Mouse (Mus musculus) midbrain, embryonic 15.5 days (tissue): ENCODE measurements around the gene March1. TPM values are rescaled to one million over a fixed set of nuclear protein-coding genes. Genes with fewer than 3 reads are reported as not detected.

Experiments used
- ATAC-seq: fragments of 200-750 bp; cut with Nextera tagmentation; replicated peaks from 2 replicates; pipeline ENCODE4 v1.8.0; 2017; ENCODE audit warnings: moderate TSS enrichment
- H3K27ac ChIP-seq: fragments of 300-500 bp; sonication (generic); 2 replicates; pipeline ENCODE4 v1.5.1; 2015; ENCODE audit warnings: mild to moderate bottlenecking, inconsistent platforms
- H3K27me3 ChIP-seq: fragments of 300-500 bp; sonication (generic); replicated peaks from 2 replicates; pipeline ENCODE4 v1.6.1; 2015; ENCODE audit warnings: inconsistent platforms
- H3K36me3 ChIP-seq: fragments of 300-500 bp; sonication (generic); replicated peaks from 2 replicates; pipeline ENCODE4 v1.6.1; 2015; ENCODE audit warnings: inconsistent platforms
- H3K4me1 ChIP-seq: fragments of 300-500 bp; sonication (generic); 2 replicates; pipeline ENCODE4 v1.6.1; 2015; ENCODE audit warnings: inconsistent platforms
- H3K4me2 ChIP-seq: fragments of 300-500 bp; sonication (generic); 2 replicates; pipeline ENCODE4 v1.6.1; 2015; ENCODE audit warnings: inconsistent platforms, mild to moderate bottlenecking, moderate library complexity
- H3K4me3 ChIP-seq: fragments of 300-500 bp; sonication (generic); 2 replicates; pipeline ENCODE4 v1.5.1; 2015; ENCODE audit warnings: mild to moderate bottlenecking, inconsistent platforms
- H3K9ac ChIP-seq: fragments of 300-500 bp; sonication (generic); 2 replicates; pipeline ENCODE4 v1.6.1; 2015; ENCODE audit warnings: mild to moderate bottlenecking, inconsistent platforms
- H3K9me3 ChIP-seq: fragments of 300-500 bp; sonication (generic); 2 replicates; pipeline ENCODE4 v1.6.1; 2016; ENCODE audit warnings: inconsistent platforms
- WGBS: fragments of 180-500 bp; shearing (Covaris S2); methylation state at CpG from one replicate; pipeline ENCODE4 v1.1.7; 2015; ENCODE audit warnings: mixed read lengths; 5-methylcytosine and 5-hydroxymethylcytosine counted together
- polyA plus RNA-seq: library from polyadenylated mRNA; unstranded; fragments of >200 nt; fragmentation: Nextera tagmentation; extraction: Ambion mirVana; gene quantifications from 2 replicates; pipeline ENCODE4 v1.2.1, GENCODE M21; 2015

The March1 gene
- 48.5 and 56.6 TPM in 2 replicates for polyA plus RNA-seq

GRCm38 (mm10) chr8:65617871-65618751, at the start of gene March1:
Gene March1, plus strand, starts transcription at chr8:65617900.
- Histone ChIP-seq H3K36me3 (no peaks in the 10 kb centered on the region), H3K27ac (peak within 1 kb of the TSS; percentile 87), H3K9me3 (no peaks in the 10 kb centered on the region), H3K9ac (peak within 1 kb of the TSS; percentile 80), H3K4me2 (peak within 1 kb of the TSS; percentile 53), H3K4me3 (peak within 1 kb of the TSS; percentile 60), H3K4me1 (no peaks in the 10 kb centered on the region), H3K27me3 (no peaks in the 10 kb centered on the region)
- under 1% methylated on average over 23 of the region's 23 CpGs for WGBS
- peak; percentile 97 for ATAC-seq

- 62% methylated on average over 1 of the region's 1 CpGs for WGBS
- Histone ChIP-seq H3K27ac (no peak overlapping the region), H3K4me1 (no peaks in the 10 kb centered on the region), H3K4me2 (no peak overlapping the region), H3K9ac (no peak overlapping the region), H3K9me3 (no peaks in the 10 kb centered on the region), H3K36me3 (no peaks in the 10 kb centered on the region), H3K27me3 (no peaks in the 10 kb centered on the region), H3K4me3 (no peak overlapping the region)
- no peak for ATAC-seq
These were observed 30.8 kb upstream of the March1 start for GRCm38 (mm10) chr8:65586909-65587308.

- Histone ChIP-seq H3K4me2 (no peak overlapping the region), H3K27me3 (no peaks in the 10 kb centered on the region), H3K4me1 (no peaks in the 10 kb centered on the region), H3K4me3 (no peak overlapping the region), H3K9me3 (no peaks in the 10 kb centered on the region), H3K36me3 (no peaks in the 10 kb centered on the region), H3K27ac (no peak overlapping the region), H3K9ac (no peak overlapping the region)
- 53% methylated on average over 2 of the region's 2 CpGs for WGBS
- ATAC-seq: no peak
These were observed 14.5 kb upstream of the March1 start for GRCm38 (mm10) chr8:65603241-65603640.

GRCm38 (mm10) chr8:65609509-65609908, 8.2 kb upstream of the March1 start:
- WGBS: 69% methylated on average over 2 of the region's 2 CpGs
- Histone ChIP-seq H3K4me3 (no peak overlapping the region), H3K27me3 (no peaks in the 10 kb centered on the region), H3K4me2 (no peak overlapping the region), H3K27ac (no peak overlapping the region), H3K4me1 (no peaks in the 10 kb centered on the region), H3K36me3 (no peaks in the 10 kb centered on the region), H3K9ac (no peak overlapping the region), H3K9me3 (no peaks in the 10 kb centered on the region)
- ATAC-seq: no peak

- Histone ChIP-seq H3K4me1 (no peaks in the 10 kb centered on the region), H3K36me3 (no peaks in the 10 kb centered on the region), H3K9ac (peak overlapping the region; percentile 80), H3K27ac (peak overlapping the region; percentile 87; the same call in 1 of the 2 replicates), H3K9me3 (no peaks in the 10 kb centered on the region), H3K4me2 (peak overlapping the region; percentile 53), H3K27me3 (no peaks in the 10 kb centered on the region), H3K4me3 (peak overlapping the region; percentile 60)
- WGBS: 18% methylated on average over 7 of the region's 7 CpGs
- no peak for ATAC-seq
These were observed 1.3 kb downstream of the March1 start for GRCm38 (mm10) chr8:65618966-65619365.

- H3K4me3 ChIP-seq: no peak overlapping the region
- ATAC-seq: no peak
These were observed 27.2 kb downstream of the March1 start for GRCm38 (mm10) chr8:65644931-65645330.

GRCm38 (mm10) chr8:65645502-65645901, 27.8 kb downstream of the March1 start:
- H3K4me2 ChIP-seq: no peak overlapping the region
- H3K27me3 ChIP-seq: no peaks in the 10 kb centered on the region
- H3K27ac ChIP-seq: no peak overlapping the region
- 79% methylated on average over 1 of the region's 1 CpGs for WGBS
- H3K4me1 ChIP-seq: no peaks in the 10 kb centered on the region
- H3K4me3 ChIP-seq: no peak overlapping the region
- no peaks in the 10 kb centered on the region for H3K9me3 ChIP-seq
- ATAC-seq: no peak
- no peak overlapping the region for H3K9ac ChIP-seq
- H3K36me3 ChIP-seq: no peaks in the 10 kb centered on the region

More at GRCm38 (mm10) chr8:65644931-65645330, 27.2 kb downstream of the March1 start:
- Histone ChIP-seq H3K27me3 (no peaks in the 10 kb centered on the region), H3K36me3 (no peaks in the 10 kb centered on the region), H3K27ac (no peak overlapping the region), H3K9ac (no peak overlapping the region), H3K9me3 (no peaks in the 10 kb centered on the region), H3K4me1 (no peaks in the 10 kb centered on the region), H3K4me2 (no peak overlapping the region)

- no peak overlapping the region for H3K4me2 ChIP-seq
- no peak overlapping the region for H3K9ac ChIP-seq
- H3K4me1 ChIP-seq: no peaks in the 10 kb centered on the region
- no peaks in the 10 kb centered on the region for H3K9me3 ChIP-seq
- ATAC-seq: no peak
- H3K27ac ChIP-seq: no peak overlapping the region
- no peaks in the 10 kb centered on the region for H3K36me3 ChIP-seq
- H3K4me3 ChIP-seq: no peak overlapping the region
- no peaks in the 10 kb centered on the region for H3K27me3 ChIP-seq
- WGBS: 100% methylated on average over 1 of the region's 1 CpGs
These were observed 28.2 kb downstream of the March1 start for GRCm38 (mm10) chr8:65645945-65646344.

- no peaks in the 10 kb centered on the region for H3K9me3 ChIP-seq
- no peak overlapping the region for H3K27ac ChIP-seq
- WGBS: 86% methylated on average over 6 of the region's 6 CpGs
- no peaks in the 10 kb centered on the region for H3K4me1 ChIP-seq
- H3K4me2 ChIP-seq: no peak overlapping the region
- H3K36me3 ChIP-seq: no peaks in the 10 kb centered on the region
- no peak overlapping the region for H3K9ac ChIP-seq
- H3K27me3 ChIP-seq: no peaks in the 10 kb centered on the region
- no peak overlapping the region for H3K4me3 ChIP-seq
- ATAC-seq: no peak
These were observed 38.2 kb downstream of the March1 start for GRCm38 (mm10) chr8:65655924-65656323.

- H3K36me3 ChIP-seq: no peaks in the 10 kb centered on the region
- no peaks in the 10 kb centered on the region for H3K9me3 ChIP-seq
- H3K27me3 ChIP-seq: no peaks in the 10 kb centered on the region
- no peak overlapping the region for H3K9ac ChIP-seq
- peak; percentile 71 for ATAC-seq
- 51% methylated on average over 2 of the region's 2 CpGs for WGBS
- H3K27ac ChIP-seq: no peak overlapping the region
- no peak overlapping the region for H3K4me3 ChIP-seq
- no peaks in the 10 kb centered on the region for H3K4me1 ChIP-seq
- H3K4me2 ChIP-seq: no peak overlapping the region
These were observed 44.2 kb downstream of the March1 start for GRCm38 (mm10) chr8:65661885-65662284.

- Histone ChIP-seq H3K9ac (no peak overlapping the region), H3K4me1 (no peaks in the 10 kb centered on the region), H3K27me3 (no peaks in the 10 kb centered on the region), H3K9me3 (no peaks in the 10 kb centered on the region), H3K4me2 (no peak overlapping the region), H3K27ac (no peak overlapping the region), H3K36me3 (no peaks in the 10 kb centered on the region), H3K4me3 (no peak overlapping the region)
- no peak for ATAC-seq
- 91% methylated on average over 2 of the region's 2 CpGs for WGBS
These were observed 48.1 kb downstream of the March1 start for GRCm38 (mm10) chr8:65665786-65666185.

GRCm38 (mm10) chr8:65743066-65743465, 125.4 kb downstream of the March1 start:
- Histone ChIP-seq H3K9me3 (no peaks in the 10 kb centered on the region), H3K9ac (no peak overlapping the region), H3K4me3 (no peak overlapping the region), H3K4me1 (no peaks in the 10 kb centered on the region), H3K4me2 (no peak overlapping the region), H3K36me3 (no peaks in the 10 kb centered on the region), H3K27me3 (no peaks in the 10 kb centered on the region), H3K27ac (no peak overlapping the region)
- no peak for ATAC-seq

- WGBS: 45% methylated on average over 2 of the region's 2 CpGs
- no peak overlapping the region for H3K27ac ChIP-seq
- H3K9ac ChIP-seq: no peak overlapping the region
- 0 out of 2 replicates have a peak, but pooled peaks cover 3% of the 10 kb centered on the region for H3K4me1 ChIP-seq
- no peaks in the 10 kb centered on the region for H3K9me3 ChIP-seq
- ATAC-seq: no peak
- H3K4me2 ChIP-seq: no peak overlapping the region
- no peaks in the 10 kb centered on the region for H3K27me3 ChIP-seq
- no peaks in the 10 kb centered on the region for H3K36me3 ChIP-seq
- H3K4me3 ChIP-seq: no peak overlapping the region
These were observed 158.1 kb downstream of the March1 start for GRCm38 (mm10) chr8:65775815-65776214.
